Mouse (Mus musculus): ENCODE data around the gene Tssk2. TPM values are rescaled to one million over a fixed set of nuclear protein-coding genes. Genes with fewer than 3 reads are reported as not detected.

Gene Tssk2
- not detected in 2 replicates for polyA plus RNA-seq (2016; fragmentation: Nextera tagmentation; extraction: Ambion mirVana)

GRCm38 (mm10) chr16:17898462-17898861 is at the start of gene Tssk2, which contains the start of gene Dgcr2:
Gene Tssk2 (plus strand): TSS chr16:17898637.
Gene Dgcr2 (minus strand): TSS chr16:17898562.
- Histone ChIP-seq H3K4me3 (no peak within 1 kb of the TSS), H3K9ac (no peak within 1 kb of the TSS), H3K36me3 (peaks cover 54% of the 10 kb centered on the region), H3K4me1 (no peaks in the 10 kb centered on the region), H3K9me3 (no peaks in the 10 kb centered on the region), H3K27me3 (replicated peaks) (no peaks in the 10 kb centered on the region), H3K27ac (no peak within 1 kb of the TSS), H3K4me2 (replicated peaks) (no peak within 1 kb of the TSS)
- WGBS = 90% methylated on average over 14 of the region's 14 CpGs
- ATAC-seq (ENCODE audit: low FRiP score, low read depth) = no peak

- Histone ChIP-seq H3K9ac (no peak overlapping the region), H3K36me3 (peaks cover 85% of the 10 kb centered on the region), H3K27me3 (replicated peaks) (no peaks in the 10 kb centered on the region), H3K4me2 (replicated peaks) (no peak overlapping the region), H3K9me3 (no peaks in the 10 kb centered on the region), H3K4me3 (no peak overlapping the region), H3K27ac (no peak overlapping the region), H3K4me1 (no peaks in the 10 kb centered on the region)
- 30% methylated on average over 1 of the region's 1 CpGs for WGBS
- 0 out of 2 replicates have a peak, but pooled peaks have one; percentile 41 for ATAC-seq (ENCODE audit: low FRiP score, low read depth)
These were observed 49.5 kb upstream of the Tssk2 start for GRCm38 (mm10) chr16:17848928-17849327.

- ATAC-seq (ENCODE audit: low FRiP score, low read depth) = no peak
- 85% methylated on average over 6 of the region's 6 CpGs for WGBS
- peaks cover 85% of the 10 kb centered on the region for H3K36me3 ChIP-seq
- no peaks in the 10 kb centered on the region for H3K9me3 ChIP-seq
- no peaks in the 10 kb centered on the region for H3K4me1 ChIP-seq
- no peak overlapping the region for H3K9ac ChIP-seq
- no peak overlapping the region for H3K4me3 ChIP-seq
- no peak overlapping the region for H3K27ac ChIP-seq
- no peaks in the 10 kb centered on the region for H3K27me3 ChIP-seq (replicated peaks)
- no peak overlapping the region for H3K4me2 ChIP-seq (replicated peaks)
These were observed 49.0 kb upstream of the Tssk2 start for GRCm38 (mm10) chr16:17849486-17849885.

GRCm38 (mm10) chr16:17851331-17851730 is 47.1 kb upstream of the Tssk2 start:
- H3K36me3 ChIP-seq = peaks cover 83% of the 10 kb centered on the region
- no peak overlapping the region for H3K4me3 ChIP-seq
- H3K4me1 ChIP-seq = no peaks in the 10 kb centered on the region
- no peaks in the 10 kb centered on the region for H3K9me3 ChIP-seq
- H3K4me2 ChIP-seq (replicated peaks) = no peak overlapping the region
- no peaks in the 10 kb centered on the region for H3K27me3 ChIP-seq (replicated peaks)
- H3K9ac ChIP-seq = no peak overlapping the region
- no peak overlapping the region for H3K27ac ChIP-seq
- 95% methylated on average over 5 of the region's 5 CpGs for WGBS
- no peak for ATAC-seq (ENCODE audit: low FRiP score, low read depth)

- no peak for ATAC-seq (ENCODE audit: low FRiP score, low read depth)
- Histone ChIP-seq H3K36me3 (peaks cover 84% of the 10 kb centered on the region), H3K4me3 (no peak overlapping the region), H3K27ac (no peak overlapping the region), H3K9ac (no peak overlapping the region), H3K27me3 (replicated peaks) (no peaks in the 10 kb centered on the region), H3K9me3 (no peaks in the 10 kb centered on the region), H3K4me2 (replicated peaks) (no peak overlapping the region), H3K4me1 (no peaks in the 10 kb centered on the region)
- 97% methylated on average over 1 of the region's 1 CpGs for WGBS
These were observed 46.6 kb upstream of the Tssk2 start for GRCm38 (mm10) chr16:17851860-17852259.

GRCm38 (mm10) chr16:17853263-17853662 is 45.2 kb upstream of the Tssk2 start:
- Histone ChIP-seq H3K27ac (no peak overlapping the region), H3K9me3 (no peaks in the 10 kb centered on the region), H3K4me3 (no peak overlapping the region), H3K9ac (no peak overlapping the region), H3K36me3 (peaks cover 88% of the 10 kb centered on the region), H3K27me3 (replicated peaks) (no peaks in the 10 kb centered on the region), H3K4me2 (replicated peaks) (no peak overlapping the region), H3K4me1 (no peaks in the 10 kb centered on the region)
- WGBS = 84% methylated on average over 2 of the region's 2 CpGs
- no peak for ATAC-seq (ENCODE audit: low FRiP score, low read depth)

- ATAC-seq (ENCODE audit: low FRiP score, low read depth) = no peak
These were observed 41.3 kb upstream of the Tssk2 start for GRCm38 (mm10) chr16:17857157-17857556.

GRCm38 (mm10) chr16:17858592-17858991 is 39.8 kb upstream of the Tssk2 start:
- no peak for ATAC-seq (ENCODE audit: low FRiP score, low read depth)
- Histone ChIP-seq H3K4me1 (no peaks in the 10 kb centered on the region), H3K4me2 (replicated peaks) (no peak overlapping the region), H3K36me3 (peaks cover 65% of the 10 kb centered on the region), H3K4me3 (no peak overlapping the region), H3K27me3 (replicated peaks) (no peaks in the 10 kb centered on the region), H3K9ac (no peak overlapping the region), H3K27ac (no peak overlapping the region), H3K9me3 (no peaks in the 10 kb centered on the region)

More at GRCm38 (mm10) chr16:17857157-17857556, 41.3 kb upstream of the Tssk2 start:
- 89% methylated on average over 7 of the region's 7 CpGs for WGBS
- Histone ChIP-seq H3K27ac (no peak overlapping the region), H3K4me3 (no peak overlapping the region), H3K9me3 (no peaks in the 10 kb centered on the region), H3K4me1 (no peaks in the 10 kb centered on the region), H3K9ac (no peak overlapping the region), H3K4me2 (replicated peaks) (no peak overlapping the region), H3K27me3 (replicated peaks) (no peaks in the 10 kb centered on the region), H3K36me3 (peaks cover 76% of the 10 kb centered on the region)

GRCm38 (mm10) chr16:17865293-17865692 is 33.1 kb upstream of the Tssk2 start:
- Histone ChIP-seq H3K4me3 (no peak overlapping the region), H3K4me2 (replicated peaks) (no peak overlapping the region), H3K27ac (no peak overlapping the region), H3K9ac (no peak overlapping the region), H3K27me3 (replicated peaks) (no peaks in the 10 kb centered on the region), H3K4me1 (no peaks in the 10 kb centered on the region), H3K9me3 (no peaks in the 10 kb centered on the region), H3K36me3 (peaks cover 32% of the 10 kb centered on the region)
- WGBS = 89% methylated on average over 2 of the region's 2 CpGs
- ATAC-seq (ENCODE audit: low FRiP score, low read depth) = no peak

- 74% methylated on average over 6 of the region's 6 CpGs for WGBS
- no peaks in the 10 kb centered on the region for H3K9me3 ChIP-seq
- H3K4me1 ChIP-seq = no peaks in the 10 kb centered on the region
- no peak overlapping the region for H3K9ac ChIP-seq
- H3K4me2 ChIP-seq (replicated peaks) = no peak overlapping the region
- peaks cover 33% of the 10 kb centered on the region for H3K36me3 ChIP-seq
- no peak for ATAC-seq (ENCODE audit: low FRiP score, low read depth)
- no peaks in the 10 kb centered on the region for H3K27me3 ChIP-seq (replicated peaks)
- H3K4me3 ChIP-seq = no peak overlapping the region
- no peak overlapping the region for H3K27ac ChIP-seq
These were observed 32.7 kb upstream of the Tssk2 start for GRCm38 (mm10) chr16:17865770-17866169.

- H3K27ac ChIP-seq = no peak overlapping the region
- no peaks in the 10 kb centered on the region for H3K9me3 ChIP-seq
- no peaks in the 10 kb centered on the region for H3K4me1 ChIP-seq
- WGBS = 92% methylated on average over 5 of the region's 5 CpGs
- H3K4me2 ChIP-seq (replicated peaks) = no peak overlapping the region
- no peak overlapping the region for H3K9ac ChIP-seq
- no peaks in the 10 kb centered on the region for H3K27me3 ChIP-seq (replicated peaks)
- H3K36me3 ChIP-seq = peaks cover 42% of the 10 kb centered on the region
- H3K4me3 ChIP-seq = no peak overlapping the region
- ATAC-seq (ENCODE audit: low FRiP score, low read depth) = no peak
These were observed 27.2 kb upstream of the Tssk2 start for GRCm38 (mm10) chr16:17871248-17871647.

GRCm38 (mm10) chr16:17872995-17873394 is 25.4 kb upstream of the Tssk2 start:
- WGBS = 74% methylated on average over 4 of the region's 4 CpGs

GRCm38 (mm10) chr16:17875174-17875573 is 23.3 kb upstream of the Tssk2 start:
- ATAC-seq (ENCODE audit: low FRiP score, low read depth) = no peak
- WGBS = 95% methylated on average over 4 of the region's 4 CpGs
- Histone ChIP-seq H3K9me3 (no peaks in the 10 kb centered on the region), H3K36me3 (peaks cover 25% of the 10 kb centered on the region), H3K27ac (no peak overlapping the region), H3K4me3 (no peak overlapping the region), H3K4me2 (replicated peaks) (no peak overlapping the region), H3K4me1 (no peaks in the 10 kb centered on the region), H3K9ac (no peak overlapping the region), H3K27me3 (replicated peaks) (no peaks in the 10 kb centered on the region)

More at GRCm38 (mm10) chr16:17872995-17873394, 25.4 kb upstream of the Tssk2 start:
- Histone ChIP-seq H3K4me2 (replicated peaks) (no peak overlapping the region), H3K9ac (no peak overlapping the region), H3K36me3 (peaks cover 37% of the 10 kb centered on the region), H3K4me1 (no peaks in the 10 kb centered on the region), H3K27ac (no peak overlapping the region), H3K27me3 (replicated peaks) (no peaks in the 10 kb centered on the region), H3K4me3 (no peak overlapping the region), H3K9me3 (no peaks in the 10 kb centered on the region)
- no peak for ATAC-seq (ENCODE audit: low FRiP score, low read depth)

Data from neural tube, embryonic 12.5 days (tissue).